Mouse (Mus musculus): Measurements from ENCODE around the gene Zkscan17.
"Not testable (repeated sequence)": the region's sequence is repeated elsewhere in the genome, so short reads cannot be mapped to it uniquely, and the experiment has no call there.

Gene Zkscan17

GRCm38 (mm10) chr11:59526472-59527080 is at the start of gene Zkscan17:
Zkscan17 (minus strand) TSS chr11:59526751.
- DNase-seq (ENCODE audit: low read depth, low spot score): peak; percentile 22

GRCm38 (mm10) chr11:59576135-59576534 is 49.6 kb upstream of the Zkscan17 start, which contains the start of gene Olfr222:
Olfr222 (minus strand) TSS chr11:59576235.
- DNase-seq (ENCODE audit: low read depth, low spot score): not testable (repeated sequence)

GRCm38 (mm10) chr11:59575726-59576125 is 49.2 kb upstream of the Zkscan17 start:
- DNase-seq (ENCODE audit: low read depth, low spot score): no peak

GRCm38 (mm10) chr11:59569306-59569705 is 42.8 kb upstream of the Zkscan17 start:
- no peak for DNase-seq (ENCODE audit: low read depth, low spot score)

GRCm38 (mm10) chr11:59562837-59563236 is 36.3 kb upstream of the Zkscan17 start:
- DNase-seq (ENCODE audit: low read depth, low spot score): no peak

GRCm38 (mm10) chr11:59562336-59562735 is 35.8 kb upstream of the Zkscan17 start:
- DNase-seq (ENCODE audit: low read depth, low spot score): no peak

GRCm38 (mm10) chr11:59560906-59561305 is 34.4 kb upstream of the Zkscan17 start:
- DNase-seq (ENCODE audit: low read depth, low spot score): no peak

- no peak for DNase-seq (ENCODE audit: low read depth, low spot score)
These were observed 28.0 kb upstream of the Zkscan17 start for GRCm38 (mm10) chr11:59554535-59554934.

GRCm38 (mm10) chr11:59554127-59554526 is 27.6 kb upstream of the Zkscan17 start:
- no peak for DNase-seq (ENCODE audit: low read depth, low spot score)

- DNase-seq (ENCODE audit: low read depth, low spot score): no peak
These were observed 17.5 kb upstream of the Zkscan17 start for GRCm38 (mm10) chr11:59544005-59544404.

- DNase-seq (ENCODE audit: low read depth, low spot score): no peak
These were observed 16.8 kb upstream of the Zkscan17 start for GRCm38 (mm10) chr11:59543376-59543775.

- no peak for DNase-seq (ENCODE audit: low read depth, low spot score)
These were observed 15.9 kb upstream of the Zkscan17 start for GRCm38 (mm10) chr11:59542442-59542841.

- no peak for DNase-seq (ENCODE audit: low read depth, low spot score)
These were observed 14.8 kb upstream of the Zkscan17 start, which contains the start of gene Nlrp3 for GRCm38 (mm10) chr11:59541324-59541723. Nlrp3 (plus strand) TSS chr11:59541568.

GRCm38 (mm10) chr11:59540123-59540522 is 13.6 kb upstream of the Zkscan17 start:
- no peak for DNase-seq (ENCODE audit: low read depth, low spot score)

GRCm38 (mm10) chr11:59538387-59538786 is 11.8 kb upstream of the Zkscan17 start:
- no peak for DNase-seq (ENCODE audit: low read depth, low spot score)

- DNase-seq (ENCODE audit: low read depth, low spot score): peak; percentile 8
These were observed 10.9 kb upstream of the Zkscan17 start for GRCm38 (mm10) chr11:59537218-59538130.

- DNase-seq (ENCODE audit: low read depth, low spot score): no peak
These were observed 5.0 kb upstream of the Zkscan17 start for GRCm38 (mm10) chr11:59531562-59531961.

- peak; percentile 20 for DNase-seq (ENCODE audit: low read depth, low spot score)
These were observed 4.5 kb upstream of the Zkscan17 start for GRCm38 (mm10) chr11:59530870-59531535.

- no peak for DNase-seq (ENCODE audit: low read depth, low spot score)
These were observed 3.7 kb upstream of the Zkscan17 start for GRCm38 (mm10) chr11:59530221-59530620.

- peak; percentile 46 for DNase-seq (ENCODE audit: low read depth, low spot score)
These were observed 1.3 kb downstream of the Zkscan17 start for GRCm38 (mm10) chr11:59525237-59525636.

- DNase-seq (ENCODE audit: low read depth, low spot score): no peak
These were observed 2.4 kb downstream of the Zkscan17 start for GRCm38 (mm10) chr11:59524150-59524549.

Measured in retina, adult 2 months (tissue).